Mouse (Mus musculus) brain, embryonic 14.5 days (tissue): ENCODE data around the gene Golga1. TPM values are rescaled to one million over a fixed set of nuclear protein-coding genes. Genes with fewer than 3 reads are reported as not detected.
"Not testable (repeated sequence)": the region's sequence is repeated elsewhere in the genome, so short reads cannot be mapped to it uniquely, and the experiment has no call there.

Experiments used
- DNase-seq: peaks from one replicate; pipeline ENCODE4 v3.0.0-alpha.2; 2011; ENCODE audit warnings: low read depth
- CTCF ChIP-seq: fragments of 200-500 bp; IDR thresholded peaks from 2 replicates; pipeline ENCODE4 v1.5.1; 2012; ENCODE audit warnings: inconsistent platforms, mild to moderate bottlenecking, moderate library complexity, borderline replicate concordance; ENCODE audit not compliant: insufficient read depth, insufficient read length; ENCODE audit errors: extremely low read depth
- POLR2A ChIP-seq: fragments of 200-500 bp; IDR thresholded peaks from 2 replicates; pipeline ENCODE4 v1.6.1; 2012; ENCODE audit warnings: mild to moderate bottlenecking, inconsistent platforms, borderline replicate concordance; ENCODE audit not compliant: poor library complexity, insufficient read depth, insufficient read length, severe bottlenecking; ENCODE audit errors: extremely low read depth
- polyA plus RNA-seq: library from polyadenylated mRNA; depleted of rRNA; stranded (reverse); fragments of >200 nt; gene quantifications from 2 replicates; pipeline ENCODE4 v1.2.3, GENCODE M21; 2012

Gene Golga1
- polyA plus RNA-seq, 1 experiment, result 37.9 TPM

GRCm38 (mm10) chr2:39040215-39040614, 25.1 kb downstream of the Golga1 start:
- DNase-seq, result no peak
- TF ChIP-seq CTCF (no peak), POLR2A (no peak)

- TF ChIP-seq POLR2A (no peak), CTCF (no peak)
- DNase-seq, result no peak
These were observed 33.7 kb downstream of the Golga1 start for GRCm38 (mm10) chr2:39031611-39032010.

GRCm38 (mm10) chr2:39020004-39020403, 45.3 kb downstream of the Golga1 start:
- DNase-seq, result no peak
- TF ChIP-seq POLR2A (no peak), CTCF (no peak)

DNA sequence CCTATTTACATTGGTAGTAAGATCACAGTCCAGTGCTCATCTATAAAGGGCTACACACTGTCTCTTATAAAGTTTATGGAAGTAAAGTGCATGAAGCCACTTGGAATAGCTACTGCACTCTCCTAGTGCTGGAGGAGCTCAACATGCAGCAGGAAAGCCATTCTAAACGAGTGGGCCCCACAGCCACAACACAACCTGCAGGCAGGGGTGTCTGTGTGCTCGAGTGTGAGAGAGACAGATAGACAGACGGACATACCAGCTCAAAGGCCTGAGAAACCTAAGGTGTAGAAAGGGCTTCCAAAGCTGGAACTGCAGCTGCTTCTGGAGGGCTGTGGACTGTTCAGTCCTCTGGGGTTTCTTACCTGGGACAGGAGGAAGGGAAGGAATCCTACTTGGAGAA, 48.8 kb downstream of the Golga1 start:
- TF ChIP-seq CTCF (no peak), POLR2A (no peak)
- no peak for DNase-seq

GRCm38 (mm10) chr2:39012768-39013279, 52.5 kb downstream of the Golga1 start:
- no peak for DNase-seq
- TF ChIP-seq POLR2A (no peak), CTCF (no peak)

DNA sequence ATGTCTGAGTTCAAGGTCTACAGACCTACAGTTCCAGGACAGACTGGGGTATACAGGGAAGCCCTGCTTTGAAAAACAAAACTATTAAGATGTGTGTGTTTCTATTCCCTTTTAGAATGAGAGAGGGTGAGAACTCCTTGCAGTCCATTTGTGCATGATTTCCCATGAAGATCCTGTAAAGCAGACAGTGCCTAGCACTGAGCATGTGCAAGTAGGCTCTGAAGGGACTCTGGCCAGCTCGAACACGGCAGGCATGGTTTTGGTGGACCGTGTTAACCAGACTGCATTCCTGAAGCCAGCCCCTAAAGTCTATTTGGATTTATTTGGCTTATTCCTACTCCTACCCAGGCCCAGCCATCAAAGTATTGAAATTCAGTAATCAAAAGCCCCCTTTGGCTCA, 53.4 kb downstream of the Golga1 start:
- TF ChIP-seq CTCF (no peak), POLR2A (no peak)
- no peak for DNase-seq

GRCm38 (mm10) chr2:39011264-39011663, 54.1 kb downstream of the Golga1 start:
- DNase-seq, result no peak
- TF ChIP-seq POLR2A (no peak), CTCF (no peak)

GRCm38 (mm10) chr2:39010144-39010543, 55.2 kb downstream of the Golga1 start:
- not testable (repeated sequence) for DNase-seq

GRCm38 (mm10) chr2:39008954-39009365, 56.4 kb downstream of the Golga1 start:
- TF ChIP-seq CTCF, result no peak
- no peak for TF ChIP-seq POLR2A
- DNase-seq, result peak; percentile 47

- DNase-seq, result no peak
- no peak for TF ChIP-seq POLR2A
- TF ChIP-seq CTCF, result no peak
These were observed 56.9 kb downstream of the Golga1 start for GRCm38 (mm10) chr2:39008350-39008851.

DNA sequence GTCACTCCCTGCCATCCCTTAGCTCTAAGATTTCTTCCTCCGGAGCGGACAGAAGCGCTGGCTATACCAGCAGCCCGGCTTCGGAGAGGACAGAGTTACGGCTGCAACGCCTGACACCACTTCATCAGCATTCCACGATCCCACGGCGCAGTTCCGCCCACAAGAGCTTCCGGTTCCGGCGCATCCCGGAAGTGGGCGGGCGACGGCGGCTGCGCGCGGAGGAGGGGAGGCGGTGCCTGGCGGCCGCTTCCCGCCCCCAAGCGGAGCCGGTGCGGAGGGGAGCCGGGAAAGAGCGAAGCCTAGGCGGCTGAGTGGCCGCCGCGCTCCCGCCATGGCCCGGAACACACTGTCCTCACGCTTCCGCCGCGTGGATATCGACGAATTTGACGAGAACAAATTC, 57.5 kb downstream of the Golga1 start:
- peak; percentile 91 for TF ChIP-seq POLR2A
- TF ChIP-seq CTCF, result no peak
- peak; percentile 98 for DNase-seq

GRCm38 (mm10) chr2:39006149-39006730, 59.1 kb downstream of the Golga1 start:
- TF ChIP-seq POLR2A, result no peak
- no peak for TF ChIP-seq CTCF
- no peak for DNase-seq

DNA sequence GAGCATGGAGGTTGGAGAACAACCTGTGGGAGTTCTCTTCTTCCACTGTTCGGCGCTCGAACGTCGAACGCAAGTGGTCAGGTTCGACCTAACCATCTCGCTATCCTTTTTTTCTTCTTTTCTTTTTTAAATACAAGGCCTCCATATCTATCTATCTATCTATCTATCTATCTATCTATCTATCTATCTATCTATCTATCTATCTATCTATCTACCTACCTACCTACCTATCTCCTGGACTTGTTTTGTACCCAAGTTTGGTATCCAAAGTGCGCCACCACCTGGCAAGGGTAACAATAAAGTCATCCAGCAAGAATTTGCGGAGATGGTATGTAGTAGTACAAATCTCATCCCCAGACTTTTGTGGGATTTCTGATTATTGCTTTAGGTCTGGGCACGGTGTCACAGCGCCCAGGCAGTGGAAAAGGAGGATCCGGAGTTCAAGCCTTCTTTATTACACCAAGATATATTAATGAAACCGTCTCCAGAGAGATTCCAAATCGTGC, 59.7 kb downstream of the Golga1 start, which contains the start of gene Rpl35:
Gene Rpl35, minus strand, starts transcription at position 51 of the 506 bp plus-strand sequence.
- no peak for TF ChIP-seq CTCF
- no peak for TF ChIP-seq POLR2A
- peak; percentile 44 for DNase-seq

DNA sequence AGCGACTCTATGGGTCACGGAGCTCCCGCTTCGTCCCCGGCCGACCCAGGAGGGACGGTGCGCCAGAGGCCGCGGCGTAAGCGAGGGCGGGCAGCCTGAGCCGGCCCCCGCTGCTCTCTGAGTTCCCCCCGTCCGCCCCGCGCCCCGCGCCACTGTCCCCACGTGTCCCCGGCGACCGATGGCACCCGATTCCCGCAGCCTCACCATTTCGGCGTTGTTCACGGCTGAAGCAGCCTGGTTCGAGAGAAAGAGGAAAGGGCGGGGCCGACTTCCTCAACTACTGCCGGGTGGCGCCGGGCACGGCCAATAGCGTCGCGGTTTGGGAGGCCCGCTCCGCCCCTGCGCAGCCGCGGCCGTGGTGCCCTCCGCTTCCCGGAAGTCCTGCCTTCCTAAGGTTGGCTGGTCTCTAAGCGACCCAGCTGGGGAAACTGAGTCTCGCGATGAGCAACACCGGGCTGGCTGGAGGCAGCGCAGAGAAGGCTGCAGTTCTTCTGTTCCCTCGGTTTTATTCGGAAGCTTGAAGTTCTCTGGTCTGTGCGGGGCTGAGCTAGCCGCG, 60.4 kb downstream of the Golga1 start, which contains the start of gene Arpc5l:
Gene Arpc5l, plus strand, starts transcription at position 469 of the 556 bp plus-strand sequence.
- TF ChIP-seq CTCF, result no peak
- TF ChIP-seq POLR2A, result peak; percentile 56
- peak; percentile 98 for DNase-seq

- peak; percentile 57 for DNase-seq
- TF ChIP-seq POLR2A, result no peak
- TF ChIP-seq CTCF, result no peak
These were observed 61.0 kb downstream of the Golga1 start for GRCm38 (mm10) chr2:39004372-39004771.
